Mouse (Mus musculus) intestine, postnatal 0 days (tissue): ENCODE measurements around the gene Traf1. TPM values are rescaled to one million over a fixed set of nuclear protein-coding genes. Genes with fewer than 3 reads are reported as not detected.

ENCODE experiments used
- ATAC-seq: fragments of 200-750 bp; cut with Nextera tagmentation; 2 replicates; pipeline ENCODE4 v1.8.0; 2017; ENCODE audit warnings: mild to moderate bottlenecking, moderate TSS enrichment, moderate library complexity
- H3K27ac ChIP-seq: fragments of 300-500 bp; sonication (generic); 2 replicates; pipeline ENCODE4 v1.5.1; 2014; ENCODE audit warnings: mild to moderate bottlenecking, low read depth, low read length, moderate library complexity
- H3K27me3 ChIP-seq: fragments of 300-500 bp; sonication (generic); replicated peaks from 2 replicates; pipeline ENCODE4 v1.6.1; 2014; ENCODE audit warnings: low read length, mixed read lengths; ENCODE audit not compliant: control insufficient read depth, insufficient read depth
- H3K36me3 ChIP-seq: fragments of 300-500 bp; sonication (generic); 2 replicates; pipeline ENCODE4 v1.6.1; 2014; ENCODE audit warnings: mild to moderate bottlenecking, moderate library complexity; ENCODE audit not compliant: control insufficient read depth, insufficient read depth
- H3K4me1 ChIP-seq: fragments of 300-500 bp; sonication (generic); replicated peaks from 2 replicates; pipeline ENCODE4 v1.6.1; 2014; ENCODE audit warnings: antibody characterized with exemption, low read length, mixed read lengths; ENCODE audit not compliant: control insufficient read depth, insufficient read depth
- H3K4me2 ChIP-seq: fragments of 300-500 bp; sonication (generic); replicated peaks from 2 replicates; pipeline ENCODE4 v1.6.1; 2014; ENCODE audit warnings: low read depth, mild to moderate bottlenecking, moderate library complexity
- H3K4me3 ChIP-seq: fragments of 300-500 bp; sonication (generic); 2 replicates; pipeline ENCODE4 v1.5.1; 2014; ENCODE audit warnings: low read depth, low read length
- H3K9ac ChIP-seq: fragments of 300-500 bp; sonication (generic); 2 replicates; pipeline ENCODE4 v1.6.1; 2014; ENCODE audit warnings: mild to moderate bottlenecking, low read depth, low read length
- H3K9me3 ChIP-seq: fragments of 300-500 bp; sonication (generic); 2 replicates; pipeline ENCODE4 v1.6.1; 2016; ENCODE audit warnings: mixed run types; ENCODE audit not compliant: control insufficient read depth
- CTCF ChIP-seq: sonication (generic); IDR thresholded peaks from 2 replicates; pipeline ENCODE4 v1.5.1; 2016; ENCODE audit warnings: low read depth, mild to moderate bottlenecking, control low read depth, antibody characterized with exemption, moderate library complexity
- WGBS: fragments of 180-500 bp; shearing (Covaris S2); extraction: QIAGEN DNeasy Blood & Tissue Kit; methylation state at CpG from one replicate; pipeline ENCODE4 v1.1.7; 2014; 5-methylcytosine and 5-hydroxymethylcytosine counted together
- polyA plus RNA-seq: library from polyadenylated mRNA; unstranded; fragments of >200 nt; fragmentation: Nextera tagmentation; extraction: Ambion mirVana; gene quantifications from 2 replicates; pipeline ENCODE4 v1.2.1, GENCODE M21; 2015

The Traf1 gene
- polyA plus RNA-seq, 1 experiment from 2014 or later = 1.1 TPM

GRCm38 (mm10) chr2:34895503-34896113 lies 66.0 kb downstream of the Traf1 start:
- H3K9ac ChIP-seq = no peak overlapping the region
- WGBS = 85% methylated on average over 19 of the region's 19 CpGs
- H3K27ac ChIP-seq = no peak overlapping the region
- H3K4me2 ChIP-seq = no peak overlapping the region
- no peak overlapping the region for H3K4me3 ChIP-seq
- ATAC-seq = no peak
- H3K27me3 ChIP-seq = no peaks in the 10 kb centered on the region
- H3K9me3 ChIP-seq = no peaks in the 10 kb centered on the region
- peaks cover 10% of the 10 kb centered on the region; the same call in 1 of the 2 replicates for H3K36me3 ChIP-seq
- no peaks in the 10 kb centered on the region for H3K4me1 ChIP-seq
- TF ChIP-seq CTCF = no peak

GRCm38 (mm10) chr2:34893950-34894349 lies 67.6 kb downstream of the Traf1 start:
- no peak for ATAC-seq
- WGBS = 77% methylated on average over 5 of the region's 5 CpGs
- H3K27me3 ChIP-seq = no peaks in the 10 kb centered on the region
- H3K4me3 ChIP-seq = no peak overlapping the region
- no peak overlapping the region for H3K27ac ChIP-seq
- no peak overlapping the region for H3K4me2 ChIP-seq
- peaks cover 6% of the 10 kb centered on the region; the same call in 1 of the 2 replicates for H3K36me3 ChIP-seq
- no peaks in the 10 kb centered on the region for H3K9me3 ChIP-seq
- H3K9ac ChIP-seq = no peak overlapping the region
- no peaks in the 10 kb centered on the region for H3K4me1 ChIP-seq
- no peak for TF ChIP-seq CTCF

Other genes starting within 250 kb of the Traf1 start
- 31.3 and 34.6 TPM in 2 replicates for gene Gapvd1, start 206.5 kb downstream of the Traf1 start, polyA plus RNA-seq
- gene Hspa5, start 189.8 kb downstream of the Traf1 start, polyA plus RNA-seq = 456 and 457 TPM in 2 replicates
- 19.1 and 19.6 TPM in 2 replicates for gene Rabepk, start 161.9 kb downstream of the Traf1 start, polyA plus RNA-seq
- 36.8 and 39.7 TPM in 2 replicates for gene Fbxw2, start 135.5 kb downstream of the Traf1 start, polyA plus RNA-seq
- not detected in 2 replicates for gene Gm34653, start 128.8 kb downstream of the Traf1 start, polyA plus RNA-seq
- gene Cutal, start 87.4 kb downstream of the Traf1 start, polyA plus RNA-seq = 16.4 and 17.6 TPM in 2 replicates
- 47.5 and 52.2 TPM in 2 replicates for gene Psmd5, start 86.8 kb downstream of the Traf1 start, polyA plus RNA-seq
- gene Phf19, start 47.7 kb downstream of the Traf1 start, polyA plus RNA-seq = 2.7 and 2.9 TPM in 2 replicates
- 0.14 and 0.20 TPM in 2 replicates for gene Hc, start 99.7 kb upstream of the Traf1 start, polyA plus RNA-seq
- 0.20 and 0.31 TPM in 2 replicates for gene AI182371, start 139.8 kb upstream of the Traf1 start, polyA plus RNA-seq
- gene Cntrl, start 147.7 kb upstream of the Traf1 start, polyA plus RNA-seq = 9.8 and 11.3 TPM in 2 replicates
- gene Rab14, start 239.3 kb upstream of the Traf1 start, polyA plus RNA-seq = 364 and 399 TPM in 2 replicates